Mouse (Mus musculus) gastrocnemius, postnatal 4 days (tissue): ENCODE data around the gene Eif2b4. TPM values are rescaled to one million over a fixed set of nuclear protein-coding genes. Genes with fewer than 3 reads are reported as not detected.
A peak's percentile ranks its signal among the peaks of the same experiment; 100 is the strongest.

Source experiments
- DNase-seq, 2 experiments: peaks; one replicate each; pipeline ENCODE4 v3.0.0; 2021 to 2022; ENCODE audit warnings: low spot score in 2 of 2, mixed read lengths in 2 of 2
- total RNA-seq, 2 experiments: library from RNA; stranded (reverse); gene quantifications; 2 replicates each; pipeline ENCODE4 v1.2.3; 2021

Eif2b4 gene
- total RNA-seq, 2 experiments from 2014 or later, result 33.1 to 42.9 TPM

GRCm38 (mm10) chr5:31168630-31169029 lies 24.6 kb downstream of the Eif2b4 start:
- DNase-seq, result no peak

DNA sequence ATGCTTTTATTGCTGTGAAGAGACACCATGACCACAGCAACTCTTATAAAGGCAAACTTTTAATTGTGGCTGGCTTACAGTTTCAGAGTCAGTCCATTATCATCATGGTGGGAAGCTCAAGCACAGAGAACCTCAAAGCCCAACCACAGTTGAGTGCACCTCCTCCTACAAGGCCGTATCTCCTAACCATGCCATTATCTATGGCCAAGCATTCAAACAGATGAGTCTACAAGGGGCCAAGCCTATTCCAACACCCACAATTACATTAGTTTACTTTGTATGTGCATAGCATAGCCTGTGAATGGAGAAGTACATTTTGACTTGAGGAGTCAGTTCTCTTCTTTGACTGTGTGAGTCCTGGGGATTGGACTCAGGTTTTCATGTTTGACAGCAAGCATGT lies 28.4 kb downstream of the Eif2b4 start:
- no peak for DNase-seq

- no peak for DNase-seq
Measured at GRCm38 (mm10) chr5:31162462-31162861, 30.8 kb downstream of the Eif2b4 start.

GRCm38 (mm10) chr5:31154152-31154553 lies 39.1 kb downstream of the Eif2b4 start, which contains the start of gene Mpv17:
Gene Mpv17, minus strand, starts transcription at chr5:31154251.
- DNase-seq, result peak; percentile 48 to 79

GRCm38 (mm10) chr5:31153516-31154151 lies 39.6 kb downstream of the Eif2b4 start:
- DNase-seq, result peak in 1 of 2 experiments; percentile 27

- no peak for DNase-seq
Measured at GRCm38 (mm10) chr5:31151746-31152145, 41.5 kb downstream of the Eif2b4 start.

GRCm38 (mm10) chr5:31149781-31150180 lies 43.4 kb downstream of the Eif2b4 start:
- no peak for DNase-seq

DNA sequence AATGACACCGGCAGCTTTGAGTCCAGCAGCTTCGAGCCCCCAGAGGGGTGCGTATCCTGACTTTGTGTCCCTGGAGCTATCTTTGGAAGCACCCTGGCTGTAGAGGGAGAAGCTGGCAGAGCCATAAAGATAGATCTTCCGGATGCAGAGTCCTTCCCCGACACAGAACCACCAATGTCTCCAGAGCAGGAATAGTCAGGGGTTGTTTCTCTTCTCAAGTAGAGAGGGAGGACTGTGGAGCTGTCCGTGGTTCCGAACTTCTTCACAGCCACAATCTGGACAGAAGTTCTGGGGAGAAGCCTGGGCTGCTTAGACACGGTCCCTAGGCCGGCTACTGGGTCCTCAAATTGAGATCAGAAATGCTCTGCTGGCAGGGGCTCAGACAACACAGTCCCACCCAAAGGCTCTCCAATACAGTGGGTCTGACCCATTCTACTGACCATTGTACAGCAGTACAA lies 54.2 kb downstream of the Eif2b4 start:
- no peak for DNase-seq

- DNase-seq, result no peak
Measured at GRCm38 (mm10) chr5:31138241-31138967, 54.8 kb downstream of the Eif2b4 start, which contains the start of gene Ucn. Gene Ucn, minus strand, starts transcription at chr5:31138829.

GRCm38 (mm10) chr5:31137658-31138057 lies 55.6 kb downstream of the Eif2b4 start:
- DNase-seq, result no peak

Other genes starting within 250 kb of the Eif2b4 start
- gene Cgref1, start 247.8 kb downstream of the Eif2b4 start, total RNA-seq, result 1 to 10 TPM; 9.5 to 10.0 TPM
- 10 to 100 TPM; 97.3 to 99.7 TPM for gene Preb, start 233.1 kb downstream of the Eif2b4 start, total RNA-seq
- under 1 TPM in 1 of 2 experiments, not detected in 1; 0.10 TPM for gene Tcf23, start 224.8 kb downstream of the Eif2b4 start, total RNA-seq
- gene Atraid, start 145.1 kb downstream of the Eif2b4 start, total RNA-seq, result 100 to 1,000 TPM in 1 of 2 experiments, 10 to 100 TPM in 1; 92.4 to 102 TPM
- 10 to 100 TPM in 1 of 2 experiments, 1 to 10 TPM in 1; 8.2 to 13.8 TPM for gene Slc5a6, start 144.5 kb downstream of the Eif2b4 start, total RNA-seq
- 10 to 100 TPM; 40.4 to 41.0 TPM for gene Cad, start 138.7 kb downstream of the Eif2b4 start, total RNA-seq
- gene Dnajc5g, start 87.1 kb downstream of the Eif2b4 start, total RNA-seq, result not detected
- not detected for gene Slc30a3, start 85.2 kb downstream of the Eif2b4 start, total RNA-seq
- 100 to 1,000 TPM; 139 to 160 TPM for gene Trim54, start 76.7 kb downstream of the Eif2b4 start, total RNA-seq
- gene Ucn, start 54.6 kb downstream of the Eif2b4 start, total RNA-seq, result under 1 TPM in 1 of 2 experiments, not detected in 1; 0.62 TPM
- 10 to 100 TPM; 43.4 to 51.8 TPM for gene Mpv17, start 39.2 kb downstream of the Eif2b4 start, total RNA-seq
- 1 to 10 TPM; 1.6 to 4.6 TPM for gene Gm29609, start 13.5 kb downstream of the Eif2b4 start, total RNA-seq
- gene Gtf3c2, start 13.3 kb downstream of the Eif2b4 start, total RNA-seq, result 10 to 100 TPM; 39.7 to 47.0 TPM
- 10 to 100 TPM; 80.8 to 83.2 TPM for gene Snx17, start 203 bp downstream of the Eif2b4 start, total RNA-seq
- gene Zfp513, start 8.9 kb upstream of the Eif2b4 start, total RNA-seq, result 10 to 100 TPM; 12.2 to 13.0 TPM
- 10 to 100 TPM; 55.3 to 63.8 TPM for gene Ppm1g, start 27.3 kb upstream of the Eif2b4 start, total RNA-seq
- gene Nrbp1, start 47.4 kb upstream of the Eif2b4 start, total RNA-seq, result 100 to 1,000 TPM in 1 of 2 experiments, 10 to 100 TPM in 1; 91.4 to 105 TPM
- under 1 TPM in 1 of 2 experiments, not detected in 1; 0.70 TPM for gene Gm9970, start 47.8 kb upstream of the Eif2b4 start, total RNA-seq
- 1 to 10 TPM; 2.3 to 4.1 TPM for gene Krtcap3, start 58.3 kb upstream of the Eif2b4 start, total RNA-seq
- 10 to 100 TPM; 30.6 to 40.8 TPM for gene Ift172, start 97.7 kb upstream of the Eif2b4 start, total RNA-seq
- 10 to 100 TPM; 18.5 to 18.7 TPM for gene Fndc4, start 102.7 kb upstream of the Eif2b4 start, total RNA-seq
- under 1 TPM; 0.22 to 0.36 TPM for gene Gckr, start 104.0 kb upstream of the Eif2b4 start, total RNA-seq